8 mouse cellular contexts compared by ENCODE assay signal in genomic region chr3:135862804-135863203, GRCm38 (mm10). TPM values are rescaled to one million over a fixed set of nuclear protein-coding genes. Genes with fewer than 3 reads are reported as not detected.
DNase-seq lines count a peak whose midpoint lies in the region; ATAC-seq and TF ChIP-seq lines count a peak whose summit lies in the region.

No protein-coding gene starts in this region.

- TF ChIP-seq EP300 in MEL (IDR thresholded peaks at IDR 0.05; ENCODE audit: low read depth in 1 of 2, low read length in 2 of 2) = no peak

- WGBS in heart, embryonic 14.5 days = 43% methylated on average over 9 of the region's 9 CpGs
- 56% methylated on average over 9 of the region's 9 CpGs for WGBS in embryonic facial prominence, embryonic 11.5 days
- WGBS in intestine, embryonic 14.5 days = 48% methylated on average over 9 of the region's 9 CpGs
- WGBS in neural tube, embryonic 15.5 days = 53% methylated on average over 9 of the region's 9 CpGs

- H3K4me3 ChIP-seq in heart, embryonic 14.5 days (ENCODE audit: control insufficient read depth in 1 of 2, insufficient read depth in 1 of 2, low read depth in 1 of 2, low read length in 2 of 2) = no peak overlapping the region
- no peak overlapping the region for H3K4me3 ChIP-seq in MEL (ENCODE audit: control insufficient read depth in 1 of 2, insufficient read depth in 1 of 2, low read depth in 2 of 2, low read length in 2 of 2)
- no peak overlapping the region for H3K4me3 ChIP-seq in embryonic facial prominence, embryonic 11.5 days (ENCODE audit: low read depth, low read length)
- H3K4me3 ChIP-seq in intestine, embryonic 14.5 days (ENCODE audit: low read depth, low read length) = no peak overlapping the region
- H3K4me3 ChIP-seq in neural tube, embryonic 15.5 days (replicated peaks) = no peak overlapping the region

- no peak overlapping the region for H3K9ac ChIP-seq in heart, embryonic 14.5 days (ENCODE audit: low read length)
- no peak overlapping the region for H3K9ac ChIP-seq in MEL (ENCODE audit: control insufficient read depth, low read depth, low read length, poor library complexity, severe bottlenecking)
- no peak overlapping the region for H3K9ac ChIP-seq in embryonic facial prominence, embryonic 11.5 days (replicated peaks; ENCODE audit: low read length)
- no peak overlapping the region for H3K9ac ChIP-seq in intestine, embryonic 14.5 days (ENCODE audit: low read length)
- no peak overlapping the region for H3K9ac ChIP-seq in neural tube, embryonic 15.5 days (replicated peaks)

- no peak for DNase-seq in heart, adult 11 months
- DNase-seq in MEL (ENCODE audit: low read depth, low spot score) = peak; percentile 56
- peak; percentile 73 for DNase-seq in embryonic facial prominence, embryonic 11.5 days (ENCODE audit: low spot score)
- DNase-seq in intestine, embryonic 14.5 days (ENCODE audit: low spot score) = peak; percentile 58
- DNase-seq in left cerebral cortex, postnatal 36 days (ENCODE audit: low spot score in 2 of 2) = peak; percentile 26 to 49
- no peak for DNase-seq in gastrocnemius, postnatal 14 days

- no peak overlapping the region for H3K4me2 ChIP-seq in heart, embryonic 14.5 days (ENCODE audit: low read length)
- no peak overlapping the region for H3K4me2 ChIP-seq in embryonic facial prominence, embryonic 11.5 days (ENCODE audit: low read depth, low read length)
- H3K4me2 ChIP-seq in intestine, embryonic 14.5 days (ENCODE audit: low read length) = no peak overlapping the region
- H3K4me2 ChIP-seq in neural tube, embryonic 15.5 days = no peak overlapping the region

- no peaks in the 10 kb centered on the region for H3K36me3 ChIP-seq in heart, embryonic 14.5 days (ENCODE audit: control insufficient read depth, insufficient read depth, low read length)
- H3K36me3 ChIP-seq in MEL (ENCODE audit: control insufficient read depth in 1 of 2, insufficient read depth in 2 of 2, low read length in 2 of 2) = no peaks in the 10 kb centered on the region; a peak in 1 of 4 replicates
- no peaks in the 10 kb centered on the region for H3K36me3 ChIP-seq in embryonic facial prominence, embryonic 11.5 days (replicated peaks; ENCODE audit: control insufficient read depth, insufficient read depth, low read depth, low read length)
- no peaks in the 10 kb centered on the region for H3K36me3 ChIP-seq in intestine, embryonic 14.5 days (ENCODE audit: control insufficient read depth, insufficient read depth, low read length)
- no peaks in the 10 kb centered on the region for H3K36me3 ChIP-seq in neural tube, embryonic 15.5 days

- H3K27ac ChIP-seq in heart, embryonic 14.5 days (replicated peaks in 1 of 2; ENCODE audit: control insufficient read depth in 1 of 2, insufficient read depth in 1 of 2, low read depth in 2 of 2, low read length in 2 of 2) = no peak overlapping the region
- H3K27ac ChIP-seq in MEL (ENCODE audit: control insufficient read depth, low read depth, low read length) = no peak overlapping the region
- H3K27ac ChIP-seq in embryonic facial prominence, embryonic 11.5 days (replicated peaks; ENCODE audit: low read depth, low read length) = no peak overlapping the region
- no peak overlapping the region for H3K27ac ChIP-seq in intestine, embryonic 14.5 days (ENCODE audit: low read depth)
- H3K27ac ChIP-seq in neural tube, embryonic 15.5 days (replicated peaks) = no peak overlapping the region

- H3K4me1 ChIP-seq in heart, embryonic 14.5 days (ENCODE audit: control insufficient read depth in 2 of 2, insufficient read depth in 2 of 2, low read length in 2 of 2) = no peaks in the 10 kb centered on the region
- no peaks in the 10 kb centered on the region; a peak in 1 of 4 replicates for H3K4me1 ChIP-seq in MEL (ENCODE audit: control insufficient read depth in 1 of 2, insufficient read depth in 2 of 2, low read length in 2 of 2)
- no peaks in the 10 kb centered on the region for H3K4me1 ChIP-seq in embryonic facial prominence, embryonic 11.5 days (ENCODE audit: control insufficient read depth, insufficient read depth, low read length)
- no peaks in the 10 kb centered on the region for H3K4me1 ChIP-seq in intestine, embryonic 14.5 days (replicated peaks; ENCODE audit: control insufficient read depth, insufficient read depth, low read length)
- no peaks in the 10 kb centered on the region for H3K4me1 ChIP-seq in neural tube, embryonic 15.5 days

- no peaks in the 10 kb centered on the region for H3K9me3 ChIP-seq in heart, embryonic 14.5 days (ENCODE audit: control insufficient read depth, low read length)
- no peaks in the 10 kb centered on the region for H3K9me3 ChIP-seq in MEL (replicated peaks; ENCODE audit: insufficient read depth, low read length)
- no peaks in the 10 kb centered on the region for H3K9me3 ChIP-seq in embryonic facial prominence, embryonic 11.5 days (replicated peaks; ENCODE audit: control insufficient read depth, low read length)
- no peaks in the 10 kb centered on the region for H3K9me3 ChIP-seq in intestine, embryonic 14.5 days (ENCODE audit: control insufficient read depth, low read length)
- no peaks in the 10 kb centered on the region for H3K9me3 ChIP-seq in neural tube, embryonic 15.5 days (replicated peaks)

- TF ChIP-seq RAD21 in MEL (IDR thresholded peaks at IDR 0.05; ENCODE audit: low read depth, low read length) = peak; percentile 53

- no peaks in the 10 kb centered on the region for H3K79me2 ChIP-seq in MEL (ENCODE audit: control insufficient read depth, insufficient read depth, low read length, poor library complexity)

- intact Hi-C loops in left cerebral cortex, postnatal 36 days (cut with DNase I) = no loop called here
- intact Hi-C loops in gastrocnemius, postnatal 14 days (cut with DNase I; ENCODE audit: low total_unique reads) = no loop called here

- ATAC-seq in heart, embryonic 14.5 days (ENCODE audit: insufficient number of reproducible peaks, insufficient read depth, low FRiP score, low read depth) = 0 out of 2 replicates have a peak, but pooled peaks have one; percentile 35
- peak; percentile 59; the same call in 1 of the 2 replicates for ATAC-seq in embryonic facial prominence, embryonic 11.5 days (replicated peaks; ENCODE audit: insufficient number of reproducible peaks, low FRiP score, low TSS enrichment, low read depth)
- peak; percentile 64; the same call in 1 of the 2 replicates for ATAC-seq in intestine, embryonic 14.5 days (replicated peaks; ENCODE audit: low FRiP score, low TSS enrichment, low read depth)
- peak; percentile 84 for ATAC-seq in neural tube, embryonic 15.5 days (ENCODE audit: low FRiP score)

- TF ChIP-seq POLR2A in MEL (IDR thresholded peaks at IDR 0.05; ENCODE audit: control insufficient read depth in 1 of 2, insufficient read depth in 1 of 2, low read depth in 1 of 2, low read length in 2 of 2, poor library complexity in 1 of 2) = no peak

- peak; percentile 40 to 64 (median 63); a peak in 5 of 6 replicates for TF ChIP-seq CTCF in MEL (IDR thresholded peaks at IDR 0.05 in 2 of 3, conservative IDR thresholded peaks at IDR 0.05 in 1 of 3; ENCODE audit: control insufficient read depth in 1 of 3, insufficient read depth in 1 of 3, low read depth in 2 of 3, low read length in 3 of 3, poor library complexity in 1 of 3, severe bottlenecking in 1 of 3)

- no peaks in the 10 kb centered on the region for H3K27me3 ChIP-seq in heart, embryonic 14.5 days (ENCODE audit: control insufficient read depth, insufficient read depth, low read length)
- no peaks in the 10 kb centered on the region for H3K27me3 ChIP-seq in MEL (ENCODE audit: control insufficient read depth in 1 of 2, insufficient read depth in 2 of 2, low read length in 2 of 2)
- H3K27me3 ChIP-seq in embryonic facial prominence, embryonic 11.5 days (ENCODE audit: control insufficient read depth, insufficient read depth, low read length) = no peaks in the 10 kb centered on the region
- no peaks in the 10 kb centered on the region for H3K27me3 ChIP-seq in intestine, embryonic 14.5 days (replicated peaks; ENCODE audit: control insufficient read depth, insufficient read depth, low read length)
- no peaks in the 10 kb centered on the region for H3K27me3 ChIP-seq in neural tube, embryonic 15.5 days (replicated peaks)

TF ChIP-seq in MEL, 35 proteins besides CTCF, POLR2A, EP300 and RAD21:
- TF ChIP-seq GATA1 (IDR thresholded peaks at IDR 0.05; ENCODE audit: low read depth, low read length) = no peak
- TF ChIP-seq SMC3 (IDR thresholded peaks at IDR 0.05; ENCODE audit: low read depth, low read length) = peak; percentile 60
- peak; percentile 21; the same call in 1 of the 2 replicates for TF ChIP-seq ZC3H11A (IDR thresholded peaks at IDR 0.05; ENCODE audit: low read depth, low read length)
- TF ChIP-seq ZNF384 (IDR thresholded peaks at IDR 0.05; ENCODE audit: low read depth, low read length) = peak; percentile 69
- TF ChIP-seq MAFK (IDR thresholded peaks at IDR 0.05; ENCODE audit: borderline replicate concordance, low read depth, low read length) = no peak

RNA-seq across cellular contexts. Expression of gene Slc39a8, which starts 37.7 kb away (rescaled TPM):
- 16.0 and 17.8 TPM in 2 replicates for polyA plus RNA-seq in heart, embryonic 14.5 days (2014; fragmentation: Nextera tagmentation; extraction: Ambion mirVana)
- total RNA-seq in MEL (2012; rRNA removed) = 14.3 and 19.8 TPM in 2 replicates
- 10 to 100 TPM in 1 of 2 experiments, not detected in 1; 21.5 TPM for polyA plus RNA-seq in MEL (2012; ENCODE audit: insufficient read depth in 1 of 2, insufficient read length in 2 of 2, low read depth in 1 of 2, low replicate concordance in 2 of 2, missing spikeins in 1 of 2)
- 18.8 and 20.3 TPM in 2 replicates for polyA plus RNA-seq in embryonic facial prominence, embryonic 11.5 days (2014; fragmentation: Nextera tagmentation; extraction: Ambion mirVana)
- polyA plus RNA-seq in intestine, embryonic 14.5 days (2014; fragmentation: Nextera tagmentation; extraction: Ambion mirVana) = 16.4 and 17.7 TPM in 2 replicates
- total RNA-seq in left cerebral cortex, postnatal 36 days (2021) = 1 to 10 TPM; 2.6 to 4.2 TPM
- 11.1 and 15.4 TPM in 2 replicates for polyA plus RNA-seq in neural tube, embryonic 15.5 days (2015; fragmentation: Nextera tagmentation; extraction: Ambion mirVana)
- under 1 TPM; 0.66 to 0.82 TPM for total RNA-seq in gastrocnemius, postnatal 14 days (2021)

Comparison
In these comparisons a context has a peak if more than half of its experiments do, and no peak if none do; other contexts are left out.
1. DNase-seq: peak in MEL (single experiment), embryonic facial prominence, embryonic 11.5 days (single experiment), intestine, embryonic 14.5 days (single experiment) and left cerebral cortex, postnatal 36 days (2 of 2); none in heart, adult 11 months (single experiment) and gastrocnemius, postnatal 14 days (single experiment).
2. Peak in every context shown above with its lines, with median percentiles within 50 percentile points of each other: ATAC-seq.